Mouse (Mus musculus) midbrain, embryonic 14.5 days (tissue): ENCODE data around the gene Pcnx2. TPM values are rescaled to one million over a fixed set of nuclear protein-coding genes. Genes with fewer than 3 reads are reported as not detected.
A peak's percentile ranks its signal among the peaks of the same experiment; 100 is the strongest.

ENCODE experiments used
- ATAC-seq: fragments of 200-750 bp; cut with Nextera tagmentation; 2 replicates; pipeline ENCODE4 v1.8.0; 2017; ENCODE audit warnings: moderate number of reproducible peaks, moderate library complexity; ENCODE audit not compliant: low FRiP score, low TSS enrichment
- DNase-seq: peaks from one replicate; pipeline ENCODE4 v3.0.0-alpha.2; 2015
- H3K27ac ChIP-seq: fragments of 300-500 bp; sonication (generic); replicated peaks from 2 replicates; pipeline ENCODE4 v1.5.1; 2014; ENCODE audit warnings: mild to moderate bottlenecking, low read depth, low read length, moderate library complexity
- H3K27me3 ChIP-seq: fragments of 300-500 bp; sonication (generic); 2 replicates; pipeline ENCODE4 v1.6.1; 2014; ENCODE audit warnings: low read length, control low read depth, mixed read lengths; ENCODE audit not compliant: control insufficient read depth, insufficient read depth
- H3K36me3 ChIP-seq: fragments of 300-500 bp; sonication (generic); 2 replicates; pipeline ENCODE4 v1.6.1; 2014; ENCODE audit warnings: low read length, control low read depth; ENCODE audit not compliant: control insufficient read depth, insufficient read depth
- H3K4me1 ChIP-seq: fragments of 300-500 bp; sonication (generic); 2 replicates; pipeline ENCODE4 v1.6.1; 2014; ENCODE audit warnings: mild to moderate bottlenecking, antibody characterized with exemption, low read length, control low read depth; ENCODE audit not compliant: control insufficient read depth, insufficient read depth
- H3K4me2 ChIP-seq: fragments of 300-500 bp; sonication (generic); 2 replicates; pipeline ENCODE4 v1.6.1; 2014; ENCODE audit warnings: mild to moderate bottlenecking, low read length, moderate library complexity
- H3K4me3 ChIP-seq: fragments of 300-500 bp; sonication (generic); replicated peaks from 2 replicates; pipeline ENCODE4 v1.5.1; 2014; ENCODE audit warnings: low read depth, low read length
- H3K9ac ChIP-seq: fragments of 300-500 bp; sonication (generic); replicated peaks from 2 replicates; pipeline ENCODE4 v1.6.1; 2014; ENCODE audit warnings: mild to moderate bottlenecking, low read length, moderate library complexity
- H3K9me3 ChIP-seq: fragments of 300-500 bp; sonication (generic); 2 replicates; pipeline ENCODE4 v1.6.1; 2016; ENCODE audit warnings: low read length, control low read depth, mixed read lengths; ENCODE audit not compliant: control insufficient read depth
- WGBS: fragments of 180-500 bp; shearing (Covaris S2); extraction: QIAGEN DNeasy Blood & Tissue Kit; methylation state at CpG from one replicate; pipeline ENCODE4 v1.1.7; 2014; 5-methylcytosine and 5-hydroxymethylcytosine counted together
- polyA plus RNA-seq: library from polyadenylated mRNA; unstranded; fragments of >200 nt; fragmentation: Nextera tagmentation; extraction: Ambion mirVana; gene quantifications from 2 replicates; pipeline ENCODE4 v1.2.1, GENCODE M21; 2014

Gene Pcnx2
- polyA plus RNA-seq, 1 experiment from 2014 or later: 3.9 TPM

GRCm38 (mm10) chr8:125823719-125824118 lies 74.4 kb downstream of the Pcnx2 start:
- Histone ChIP-seq H3K4me3 (no peak overlapping the region), H3K9me3 (no peaks in the 10 kb centered on the region), H3K27ac (0 out of 2 replicates have a peak overlapping the region, but pooled peaks have one; percentile 1), H3K27me3 (no peaks in the 10 kb centered on the region), H3K36me3 (no peaks in the 10 kb centered on the region), H3K9ac (no peak overlapping the region), H3K4me2 (no peak overlapping the region), H3K4me1 (0 out of 2 replicates have a peak, but pooled peaks cover 11% of the 10 kb centered on the region)
- ATAC-seq (no peak), DNase-seq (peak; percentile 31)
- WGBS: 49% methylated on average over 12 of the region's 12 CpGs

- H3K27ac ChIP-seq: no peak overlapping the region
- no peak overlapping the region for H3K4me2 ChIP-seq
- no peaks in the 10 kb centered on the region for H3K36me3 ChIP-seq
- 0 out of 2 replicates have a peak, but pooled peaks cover 11% of the 10 kb centered on the region for H3K4me1 ChIP-seq
- no peak overlapping the region for H3K4me3 ChIP-seq
- ATAC-seq: no peak
- 80% methylated on average over 14 of the region's 14 CpGs for WGBS
- H3K27me3 ChIP-seq: no peaks in the 10 kb centered on the region
- no peaks in the 10 kb centered on the region for H3K9me3 ChIP-seq
- no peak for DNase-seq
- H3K9ac ChIP-seq: no peak overlapping the region
These were observed 76.1 kb downstream of the Pcnx2 start for GRCm38 (mm10) chr8:125822065-125822464.

- no peak for DNase-seq
- H3K9me3 ChIP-seq: peaks cover 5% of the 10 kb centered on the region; the same call in 1 of the 2 replicates
- H3K9ac ChIP-seq: no peak overlapping the region
- peaks cover 12% of the 10 kb centered on the region for H3K36me3 ChIP-seq
- 81% methylated on average over 7 of the region's 7 CpGs for WGBS
- no peak overlapping the region for H3K4me3 ChIP-seq
- no peak for ATAC-seq
- no peak overlapping the region for H3K4me2 ChIP-seq
- no peak overlapping the region for H3K27ac ChIP-seq
- H3K27me3 ChIP-seq: no peaks in the 10 kb centered on the region
- 0 out of 2 replicates have a peak, but pooled peaks cover 11% of the 10 kb centered on the region for H3K4me1 ChIP-seq
These were observed 78.3 kb downstream of the Pcnx2 start for GRCm38 (mm10) chr8:125819797-125820196.

- Histone ChIP-seq H3K27me3 (no peaks in the 10 kb centered on the region), H3K36me3 (peaks cover 22% of the 10 kb centered on the region), H3K27ac (no peak overlapping the region), H3K4me2 (no peak overlapping the region), H3K4me3 (no peak overlapping the region), H3K9ac (no peak overlapping the region), H3K9me3 (peaks cover 7% of the 10 kb centered on the region; the same call in 1 of the 2 replicates), H3K4me1 (0 out of 2 replicates have a peak, but pooled peaks cover 4% of the 10 kb centered on the region)
- no peak for DNase-seq
- WGBS: 79% methylated on average over 9 of the region's 9 CpGs
- no peak for ATAC-seq
These were observed 79.3 kb downstream of the Pcnx2 start for GRCm38 (mm10) chr8:125818796-125819195.

- Histone ChIP-seq H3K4me3 (no peak overlapping the region), H3K36me3 (peaks cover 33% of the 10 kb centered on the region), H3K4me1 (no peaks in the 10 kb centered on the region), H3K9me3 (peaks cover 7% of the 10 kb centered on the region; the same call in 1 of the 2 replicates), H3K4me2 (no peak overlapping the region), H3K27me3 (no peaks in the 10 kb centered on the region), H3K27ac (no peak overlapping the region), H3K9ac (no peak overlapping the region)
- 85% methylated on average over 5 of the region's 5 CpGs for WGBS
- no peak for ATAC-seq
- DNase-seq: no peak
These were observed 81.4 kb downstream of the Pcnx2 start for GRCm38 (mm10) chr8:125816742-125817141.

GRCm38 (mm10) chr8:125808826-125809225 lies 89.3 kb downstream of the Pcnx2 start:
- 87% methylated on average over 6 of the region's 6 CpGs for WGBS
- H3K4me2 ChIP-seq: no peak overlapping the region
- H3K9ac ChIP-seq: no peak overlapping the region
- no peak overlapping the region for H3K4me3 ChIP-seq
- H3K9me3 ChIP-seq: no peaks in the 10 kb centered on the region
- peaks cover 15% of the 10 kb centered on the region for H3K36me3 ChIP-seq
- DNase-seq (no peak), ATAC-seq (no peak)
- H3K27ac ChIP-seq: no peak overlapping the region
- no peaks in the 10 kb centered on the region for H3K4me1 ChIP-seq
- H3K27me3 ChIP-seq: no peaks in the 10 kb centered on the region

- ATAC-seq (no peak), DNase-seq (no peak)
- H3K4me1 ChIP-seq: no peaks in the 10 kb centered on the region
- no peaks in the 10 kb centered on the region for H3K9me3 ChIP-seq
- H3K27ac ChIP-seq: no peak overlapping the region
- no peak overlapping the region for H3K9ac ChIP-seq
- WGBS: 91% methylated on average over 12 of the region's 12 CpGs
- no peak overlapping the region for H3K4me3 ChIP-seq
- H3K36me3 ChIP-seq: peaks cover 8% of the 10 kb centered on the region
- no peak overlapping the region for H3K4me2 ChIP-seq
- no peaks in the 10 kb centered on the region for H3K27me3 ChIP-seq
These were observed 90.2 kb downstream of the Pcnx2 start for GRCm38 (mm10) chr8:125807905-125808310.

GRCm38 (mm10) chr8:125806459-125806858 lies 91.7 kb downstream of the Pcnx2 start:
- Histone ChIP-seq H3K9me3 (no peaks in the 10 kb centered on the region), H3K4me3 (no peak overlapping the region), H3K9ac (no peak overlapping the region), H3K27ac (no peak overlapping the region), H3K4me1 (no peaks in the 10 kb centered on the region), H3K27me3 (no peaks in the 10 kb centered on the region), H3K36me3 (peaks cover 3% of the 10 kb centered on the region; the same call in 1 of the 2 replicates), H3K4me2 (no peak overlapping the region)
- ATAC-seq (no peak), DNase-seq (no peak)
- 79% methylated on average over 12 of the region's 12 CpGs for WGBS

GRCm38 (mm10) chr8:125796970-125797369 lies 101.1 kb downstream of the Pcnx2 start:
- H3K4me3 ChIP-seq: no peak overlapping the region
- ATAC-seq: no peak
- DNase-seq: no peak
- no peaks in the 10 kb centered on the region for H3K4me1 ChIP-seq
- no peaks in the 10 kb centered on the region for H3K27me3 ChIP-seq
- no peaks in the 10 kb centered on the region for H3K36me3 ChIP-seq
- H3K4me2 ChIP-seq: no peak overlapping the region
- WGBS: 97% methylated on average over 2 of the region's 2 CpGs
- no peak overlapping the region for H3K27ac ChIP-seq
- no peaks in the 10 kb centered on the region for H3K9me3 ChIP-seq
- H3K9ac ChIP-seq: no peak overlapping the region
